Mouse (Mus musculus): ENCODE data around the gene Tdpoz1.
"Not testable (repeated sequence)": the region's sequence is repeated elsewhere in the genome, so short reads cannot be mapped to it uniquely, and the experiment has no call there.

GRCm38 (mm10) chr3:93670805-93671503, 5.2 kb downstream of the Tdpoz1 start:
- TF ChIP-seq POLR2A (IDR thresholded peaks at IDR 0.05; ENCODE audit: borderline replicate concordance, insufficient read depth, low read length); CTCF (IDR thresholded peaks at IDR 0.05; ENCODE audit: borderline replicate concordance, insufficient read depth, low read depth, low read length): not testable (repeated sequence)

All from cerebellum, adult 2 months (tissue).